Mouse (Mus musculus) hindbrain, embryonic 14.5 days (tissue): ENCODE measurements at regions not wholly inside any gene's neighbourhood (a gene's known extent, or its start where the extent isn't known, plus 50 kb on each side); places are given as distances from the start of the nearest gene placed in this dataset.

ENCODE experiments used
- ATAC-seq: fragments of 200-750 bp; cut with Nextera tagmentation; 2 replicates; pipeline ENCODE4 v1.8.0; 2017; ENCODE audit warnings: moderate number of reproducible peaks, mild to moderate bottlenecking, moderate TSS enrichment, moderate library complexity; ENCODE audit not compliant: low FRiP score
- DNase-seq: peaks from one replicate; pipeline ENCODE4 v3.0.0-alpha.2; 2015; ENCODE audit warnings: low spot score
- H3K27ac ChIP-seq: fragments of 300-500 bp; sonication (generic); 2 replicates; pipeline ENCODE4 v1.5.1; 2014; ENCODE audit warnings: mild to moderate bottlenecking, moderate library complexity
- H3K27me3 ChIP-seq: fragments of 300-500 bp; sonication (generic); 2 replicates; pipeline ENCODE4 v1.6.1; 2014; ENCODE audit warnings: mild to moderate bottlenecking, low read length, mixed read lengths; ENCODE audit not compliant: control insufficient read depth, insufficient read depth
- H3K36me3 ChIP-seq: fragments of 300-500 bp; sonication (generic); replicated peaks from 2 replicates; pipeline ENCODE4 v1.6.1; 2014; ENCODE audit not compliant: control insufficient read depth, insufficient read depth
- H3K4me1 ChIP-seq: fragments of 300-500 bp; sonication (generic); replicated peaks from 2 replicates; pipeline ENCODE4 v1.6.1; 2014; ENCODE audit warnings: antibody characterized with exemption, low read length, mixed read lengths; ENCODE audit not compliant: control insufficient read depth, insufficient read depth
- H3K4me2 ChIP-seq: fragments of 300-500 bp; sonication (generic); replicated peaks from 2 replicates; pipeline ENCODE4 v1.6.1; 2014; ENCODE audit warnings: mild to moderate bottlenecking, moderate library complexity
- H3K4me3 ChIP-seq: fragments of 300-500 bp; sonication (generic); replicated peaks from 2 replicates; pipeline ENCODE4 v1.5.1; 2014; ENCODE audit warnings: mild to moderate bottlenecking, low read length
- H3K9ac ChIP-seq: fragments of 300-500 bp; sonication (generic); 2 replicates; pipeline ENCODE4 v1.6.1; 2014
- H3K9me3 ChIP-seq: fragments of 300-500 bp; sonication (generic); 2 replicates; pipeline ENCODE4 v1.6.1; 2016; ENCODE audit warnings: low read length; ENCODE audit not compliant: control insufficient read depth
- WGBS: fragments of 180-500 bp; shearing (Covaris S2); extraction: QIAGEN DNeasy Blood & Tissue Kit; methylation state at CpG from one replicate; pipeline ENCODE4 v1.1.7; 2014; 5-methylcytosine and 5-hydroxymethylcytosine counted together

- whole genome bisulfite sequencing: 83% methylated on average over 7 of the region's 7 CpGs
Measured at GRCm38 (mm10) chr2:170207878-170208277, 60.0 kb upstream of the Zfp217 start.

GRCm38 (mm10) chr2:170207395-170207794 lies 59.5 kb upstream of the Zfp217 start:
- Histone ChIP-seq H3K4me1 (no peaks in the 10 kb centered on the region), H3K9ac (no peak overlapping the region), H3K36me3 (no peaks in the 10 kb centered on the region), H3K9me3 (no peaks in the 10 kb centered on the region), H3K27me3 (no peaks in the 10 kb centered on the region), H3K27ac (no peak overlapping the region), H3K4me2 (no peak overlapping the region), H3K4me3 (no peak overlapping the region)
- no peak for DNase-seq
- no peak for ATAC-seq
- 96% methylated on average over 6 of the region's 6 CpGs for WGBS

More at GRCm38 (mm10) chr2:170207878-170208277, 60.0 kb upstream of the Zfp217 start:
- Histone ChIP-seq H3K9me3 (no peaks in the 10 kb centered on the region), H3K27ac (no peak overlapping the region), H3K4me1 (no peaks in the 10 kb centered on the region), H3K9ac (no peak overlapping the region), H3K36me3 (no peaks in the 10 kb centered on the region), H3K4me2 (no peak overlapping the region), H3K27me3 (no peaks in the 10 kb centered on the region), H3K4me3 (no peak overlapping the region)
- DNase-seq (no peak), ATAC-seq (no peak)

- ATAC-seq (no peak), DNase-seq (no peak)
- no peaks in the 10 kb centered on the region for H3K9me3 ChIP-seq
- H3K36me3 ChIP-seq: no peaks in the 10 kb centered on the region
- no peak overlapping the region for H3K27ac ChIP-seq
- no peak overlapping the region for H3K4me2 ChIP-seq
- no peak overlapping the region for H3K9ac ChIP-seq
- WGBS: 46% methylated on average over 14 of the region's 14 CpGs
- no peaks in the 10 kb centered on the region for H3K4me1 ChIP-seq
- no peaks in the 10 kb centered on the region for H3K27me3 ChIP-seq
- H3K4me3 ChIP-seq: no peak overlapping the region
Measured at GRCm38 (mm10) chr2:170206870-170207269, 59.0 kb upstream of the Zfp217 start.

GRCm38 (mm10) chr2:170206442-170206754 lies 58.5 kb upstream of the Zfp217 start:
- H3K4me3 ChIP-seq: no peak overlapping the region
- H3K9me3 ChIP-seq: no peaks in the 10 kb centered on the region
- peak overlapping the region; percentile 48 for H3K4me2 ChIP-seq
- no peaks in the 10 kb centered on the region for H3K4me1 ChIP-seq
- H3K27me3 ChIP-seq: no peaks in the 10 kb centered on the region
- H3K36me3 ChIP-seq: no peaks in the 10 kb centered on the region
- no peak overlapping the region for H3K27ac ChIP-seq
- H3K9ac ChIP-seq: no peak overlapping the region
- WGBS: 11% methylated on average over 6 of the region's 6 CpGs
- no peak for DNase-seq
- ATAC-seq: no peak; the same call in 1 of the 2 replicates

- Histone ChIP-seq H3K36me3 (no peaks in the 10 kb centered on the region), H3K9me3 (no peaks in the 10 kb centered on the region), H3K4me1 (no peaks in the 10 kb centered on the region), H3K4me3 (peak overlapping the region; percentile 13), H3K27me3 (no peaks in the 10 kb centered on the region), H3K27ac (no peak overlapping the region), H3K9ac (peak overlapping the region; percentile 35), H3K4me2 (peak overlapping the region; percentile 48)
- ATAC-seq (no peak), DNase-seq (no peak)
- WGBS: under 1% methylated on average over 17 of the region's 17 CpGs
Measured at GRCm38 (mm10) chr2:170205591-170206441, 57.9 kb upstream of the Zfp217 start.

- ATAC-seq (no peak), DNase-seq (no peak)
- Histone ChIP-seq H3K27me3 (no peaks in the 10 kb centered on the region), H3K4me1 (no peaks in the 10 kb centered on the region), H3K9me3 (no peaks in the 10 kb centered on the region), H3K4me3 (peak overlapping the region; percentile 13), H3K4me2 (peak overlapping the region; percentile 48), H3K36me3 (no peaks in the 10 kb centered on the region), H3K9ac (peak overlapping the region; percentile 35; the same call in 1 of the 2 replicates), H3K27ac (no peak overlapping the region)
- WGBS: 38% methylated on average over 10 of the region's 10 CpGs
Measured at GRCm38 (mm10) chr2:170204768-170205514, 57.0 kb upstream of the Zfp217 start.

GRCm38 (mm10) chr2:170203496-170203895 lies 55.6 kb upstream of the Zfp217 start:
- Histone ChIP-seq H3K4me1 (no peaks in the 10 kb centered on the region), H3K27ac (no peak overlapping the region), H3K27me3 (no peaks in the 10 kb centered on the region), H3K9ac (no peak overlapping the region), H3K9me3 (no peaks in the 10 kb centered on the region), H3K4me3 (no peak overlapping the region), H3K4me2 (no peak overlapping the region), H3K36me3 (no peaks in the 10 kb centered on the region)
- ATAC-seq: no peak
- DNase-seq: no peak
- 90% methylated on average over 5 of the region's 5 CpGs for WGBS

- no peak overlapping the region for H3K27ac ChIP-seq
- H3K9me3 ChIP-seq: no peaks in the 10 kb centered on the region
- H3K4me3 ChIP-seq: no peak overlapping the region
- no peaks in the 10 kb centered on the region for H3K4me1 ChIP-seq
- no peak overlapping the region for H3K9ac ChIP-seq
- no peaks in the 10 kb centered on the region for H3K36me3 ChIP-seq
- ATAC-seq: no peak
- WGBS: 67% methylated on average over 10 of the region's 10 CpGs
- no peak overlapping the region for H3K4me2 ChIP-seq
- H3K27me3 ChIP-seq: no peaks in the 10 kb centered on the region
- no peak for DNase-seq
Measured at GRCm38 (mm10) chr2:170201816-170202371, 54.0 kb upstream of the Zfp217 start.
